Mouse (Mus musculus): ENCODE data around the gene F5. TPM values are rescaled to one million over a fixed set of nuclear protein-coding genes. Genes with fewer than 3 reads are reported as not detected.

Gene F5
- polyA plus RNA-seq (2014; fragmentation: Illumina TruSeq; extraction: RNeasy Lipid Tissue Mini Kit (QIAGEN cat#74804); ENCODE audit: low read depth, low replicate concordance): 1.7 TPM

DNA sequence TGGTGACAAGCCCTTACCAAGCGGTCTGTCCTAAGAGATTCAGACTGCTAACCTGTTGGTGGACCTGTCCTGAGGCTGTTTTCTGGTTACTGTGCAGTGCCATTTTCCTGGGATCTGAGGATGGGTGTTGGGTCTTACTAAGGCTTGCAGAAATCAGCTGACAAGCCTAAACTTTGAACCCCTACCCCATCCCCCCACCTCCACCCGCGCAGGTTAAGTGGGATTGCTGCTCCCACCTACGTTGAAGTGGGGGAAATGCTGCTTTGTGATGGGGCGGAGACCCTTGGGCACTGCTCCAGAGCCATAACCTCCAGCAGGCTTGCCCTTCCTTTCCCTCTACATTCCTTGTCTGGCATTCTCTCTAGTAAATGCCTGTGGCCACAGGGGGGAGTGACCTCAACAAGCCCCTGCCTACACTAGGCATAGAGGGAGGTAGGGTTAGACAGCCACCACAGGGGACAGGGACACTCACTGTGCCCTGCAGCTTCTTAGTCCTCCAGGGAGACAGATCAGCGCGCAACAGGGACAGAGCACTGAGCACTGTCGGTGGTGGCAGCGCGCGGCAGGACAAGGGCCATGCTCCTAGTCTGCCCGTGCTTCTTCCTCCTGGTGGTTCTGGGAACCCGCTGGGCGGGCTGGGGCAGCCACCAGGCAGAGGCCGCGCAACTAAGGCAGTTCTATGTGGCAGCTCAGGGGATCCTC, at the start of gene F5:
Gene F5, plus strand, starts transcription at position 452 of the 702 bp plus-strand sequence.

DNA sequence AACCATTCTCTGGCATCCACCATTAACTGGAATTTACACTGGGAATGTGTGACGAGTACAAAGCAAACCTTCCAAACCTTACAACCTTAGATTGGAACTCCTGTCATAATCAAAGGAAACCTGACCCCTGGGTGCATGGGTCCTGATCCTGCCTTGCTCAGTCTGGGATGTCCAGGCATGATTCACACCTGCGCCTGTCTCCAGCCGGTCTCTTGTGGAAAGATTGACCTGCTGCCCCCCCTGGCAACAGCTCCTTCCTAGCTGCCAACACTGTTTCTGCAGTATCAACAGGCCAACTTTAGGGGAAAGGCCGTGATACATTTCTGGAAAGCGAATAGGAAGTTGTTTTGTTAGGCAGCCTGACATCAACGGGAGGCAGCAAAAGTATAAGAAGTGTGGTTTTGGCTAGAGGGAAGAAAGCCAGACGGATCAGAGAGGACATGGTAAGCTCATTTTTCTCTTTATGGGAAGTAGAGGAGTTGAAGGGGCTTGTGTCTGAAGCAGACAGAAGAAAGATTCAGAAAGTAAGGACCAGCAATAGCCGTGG, 36.6 kb upstream of the F5 start, which contains the start of gene Selp:
Gene Selp, plus strand, starts transcription at position 318 of the 547 bp plus-strand sequence.

GRCm38 (mm10) chr1:164248465-164249331, 97.1 kb downstream of the F5 start, which contains the start of gene Slc19a2:
Gene Slc19a2, plus strand, starts transcription at chr1:164249046.

Other genes with a start within 250 kb of the F5 start
- 43.3 TPM for gene Scyl3, start 222.7 kb upstream of the F5 start, polyA plus RNA-seq (2014; fragmentation: Illumina TruSeq; extraction: RNeasy Lipid Tissue Mini Kit (QIAGEN cat#74804); ENCODE audit: low read depth, low replicate concordance)
- gene BC055324, start 157.0 kb upstream of the F5 start, polyA plus RNA-seq (2014; fragmentation: Illumina TruSeq; extraction: RNeasy Lipid Tissue Mini Kit (QIAGEN cat#74804); ENCODE audit: low read depth, low replicate concordance): 3.6 TPM
- 10.6 TPM for gene Mettl18, start 156.9 kb upstream of the F5 start, polyA plus RNA-seq (2014; fragmentation: Illumina TruSeq; extraction: RNeasy Lipid Tissue Mini Kit (QIAGEN cat#74804); ENCODE audit: low read depth, low replicate concordance)
- gene Sele, start 103.6 kb upstream of the F5 start, polyA plus RNA-seq (2014; fragmentation: Illumina TruSeq; extraction: RNeasy Lipid Tissue Mini Kit (QIAGEN cat#74804); ENCODE audit: low read depth, low replicate concordance): 1.8 TPM
- gene Sell, start 89.9 kb upstream of the F5 start, polyA plus RNA-seq (2014; fragmentation: Illumina TruSeq; extraction: RNeasy Lipid Tissue Mini Kit (QIAGEN cat#74804); ENCODE audit: low read depth, low replicate concordance): 3.9 TPM
- 0.58 TPM for gene Selp, start 36.6 kb upstream of the F5 start, polyA plus RNA-seq (2014; fragmentation: Illumina TruSeq; extraction: RNeasy Lipid Tissue Mini Kit (QIAGEN cat#74804); ENCODE audit: low read depth, low replicate concordance)
- 50.6 TPM for gene Slc19a2, start 97.2 kb downstream of the F5 start, polyA plus RNA-seq (2014; fragmentation: Illumina TruSeq; extraction: RNeasy Lipid Tissue Mini Kit (QIAGEN cat#74804); ENCODE audit: low read depth, low replicate concordance)
- gene Ccdc181, start 123.7 kb downstream of the F5 start, polyA plus RNA-seq (2014; fragmentation: Illumina TruSeq; extraction: RNeasy Lipid Tissue Mini Kit (QIAGEN cat#74804); ENCODE audit: low read depth, low replicate concordance): 23.7 TPM
- 34.2 TPM for gene Nme7, start 152.3 kb downstream of the F5 start, polyA plus RNA-seq (2014; fragmentation: Illumina TruSeq; extraction: RNeasy Lipid Tissue Mini Kit (QIAGEN cat#74804); ENCODE audit: low read depth, low replicate concordance)
- gene Blzf1, start 155.7 kb downstream of the F5 start, polyA plus RNA-seq (2014; fragmentation: Illumina TruSeq; extraction: RNeasy Lipid Tissue Mini Kit (QIAGEN cat#74804); ENCODE audit: low read depth, low replicate concordance): 53.9 TPM

Data from adrenal gland, adult 10 weeks (tissue).